Mouse (Mus musculus) heart, adult 2 months (tissue): ENCODE measurements around the gene Erc2. TPM values are rescaled to one million over a fixed set of nuclear protein-coding genes. Genes with fewer than 3 reads are reported as not detected.
A peak's percentile ranks its signal among the peaks of the same experiment; 100 is the strongest.

ENCODE experiments used
- DNase-seq, 2 experiments: peaks; one replicate each; pipeline ENCODE4 v3.0.0; 2021
- H3K27ac ChIP-seq: fragments of 200-600 bp; 2 replicates; pipeline ENCODE4 v1.8.1; 2022
- H3K27me3 ChIP-seq: fragments of 200-500 bp; 2 replicates; pipeline ENCODE4 v1.6.1; 2012; ENCODE audit warnings: mild to moderate bottlenecking, low read length, inconsistent platforms, mixed read lengths; ENCODE audit not compliant: control insufficient read depth, insufficient read depth
- H3K36me3 ChIP-seq: fragments of 200-500 bp; 2 replicates; pipeline ENCODE4 v1.6.1; 2012; ENCODE audit warnings: low read length, inconsistent platforms; ENCODE audit not compliant: control insufficient read depth, insufficient read depth
- H3K4me1 ChIP-seq: fragments of 200-500 bp; 2 replicates; pipeline ENCODE4 v1.6.1; 2011; ENCODE audit warnings: low read length; ENCODE audit not compliant: control insufficient read depth, insufficient read depth
- H3K4me3 ChIP-seq: fragments of 200-600 bp; 2 replicates; pipeline ENCODE4 v1.8.1; 2022
- H3K79me2 ChIP-seq: fragments of 200-500 bp; replicated peaks from 2 replicates; pipeline ENCODE4 v1.6.1; 2012; ENCODE audit warnings: mild to moderate bottlenecking, inconsistent platforms, low read length, moderate library complexity, mixed read lengths; ENCODE audit not compliant: control insufficient read depth, insufficient read depth
- H3K9ac ChIP-seq: fragments of 200-500 bp; 2 replicates; pipeline ENCODE4 v1.6.1; 2012; ENCODE audit warnings: low read depth, mild to moderate bottlenecking, control low read depth, inconsistent platforms, low read length, mixed read lengths
- CTCF ChIP-seq: fragments of 200-600 bp; IDR thresholded peaks from 2 replicates; pipeline ENCODE4 v1.8.1; 2022; ENCODE audit warnings: antibody characterized with exemption, mild to moderate bottlenecking, moderate library complexity
- EP300 ChIP-seq: fragments of 200-500 bp; IDR thresholded peaks from 2 replicates; pipeline ENCODE4 v1.6.1; 2011; ENCODE audit warnings: low read depth, low read length, control low read depth; ENCODE audit not compliant: insufficient read depth
- POLR2A ChIP-seq: fragments of 200-500 bp; IDR thresholded peaks from 2 replicates; pipeline ENCODE4 v1.6.1; 2011; ENCODE audit warnings: mild to moderate bottlenecking, low read depth, low read length, control low read depth; ENCODE audit not compliant: insufficient read depth
- WGBS: fragments of 180-500 bp; shearing (Covaris S2); methylation state at CpG from one replicate; pipeline ENCODE4 v1.1.7; 2018; 5-methylcytosine and 5-hydroxymethylcytosine counted together
- intact Hi-C: fragments of 180-260 bp; cut with DNase I; formaldehyde crosslinking; loops from one replicate; pipeline ENCODE4 v1.15.1; 2025
- polyA plus RNA-seq: library from polyadenylated mRNA; depleted of rRNA; stranded (reverse); fragments of >200 nt; gene quantifications from 2 replicates; pipeline ENCODE4 v1.2.3, GENCODE M21; 2012
- total RNA-seq, 2 experiments: library from RNA; stranded (reverse); gene quantifications; 2 replicates each; pipeline ENCODE4 v1.2.3; 2021

The Erc2 gene
- total and polyA plus RNA-seq, 3 experiments = 0.49 to 0.68 (median 0.64) TPM

DNA sequence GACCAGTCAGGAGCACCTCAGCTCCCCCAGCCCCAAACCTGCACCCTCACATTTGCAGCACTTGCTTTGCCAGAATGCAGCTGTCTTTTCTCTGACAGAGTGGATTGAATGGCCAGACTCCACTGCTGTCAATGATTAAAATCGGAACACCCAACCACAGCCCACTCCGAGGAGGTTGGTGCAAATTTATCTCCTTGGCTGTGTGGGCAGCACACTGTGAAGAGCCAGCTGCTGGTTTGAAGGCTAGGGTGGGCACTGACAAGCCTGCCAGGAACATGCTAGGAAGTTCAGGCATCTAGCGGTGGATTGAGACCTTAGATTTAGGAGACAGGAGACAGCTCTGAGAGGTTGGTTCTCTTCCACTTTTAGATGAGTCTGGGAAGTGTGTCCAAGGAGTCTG, 14.8 kb upstream of the Erc2 start:
- H3K27me3 ChIP-seq = no peaks in the 10 kb centered on the region
- 60% methylated on average over 3 of the region's 3 CpGs for WGBS
- H3K27ac ChIP-seq = no peak overlapping the region
- TF ChIP-seq EP300 (no peak), CTCF (no peak)
- no peaks in the 10 kb centered on the region for H3K36me3 ChIP-seq
- no peaks in the 10 kb centered on the region for H3K79me2 ChIP-seq
- H3K4me3 ChIP-seq = no peak overlapping the region
- H3K4me1 ChIP-seq = no peaks in the 10 kb centered on the region
- no peak overlapping the region for H3K9ac ChIP-seq
- intact Hi-C loops = no loop called here
- no peak for DNase-seq

DNA sequence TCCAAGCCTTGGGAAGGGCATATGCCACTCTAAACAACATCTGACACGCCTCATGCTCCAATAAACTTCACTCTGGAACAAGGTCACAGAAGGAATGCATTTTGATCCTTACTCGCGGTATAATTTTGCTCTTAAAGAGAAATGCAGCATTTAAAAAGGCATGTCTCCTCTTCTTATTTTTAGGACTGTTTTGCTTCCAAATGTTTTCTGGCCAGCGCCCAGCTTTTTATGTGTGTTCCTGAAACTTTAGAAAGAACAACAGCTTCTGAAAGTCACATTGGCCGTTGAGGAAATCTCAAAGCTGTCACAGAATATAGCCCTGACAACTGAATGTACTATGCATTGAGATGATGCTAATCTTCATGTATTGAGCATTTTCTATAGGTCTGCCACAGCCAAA, 8.5 kb upstream of the Erc2 start:
- TF ChIP-seq POLR2A (no peak), CTCF (no peak), EP300 (no peak)
- intact Hi-C loops = loop anchor here (5.0 kb wide), 1 partner anchor 124 kb away; no protein-coding TSS in a partner anchor
- Histone ChIP-seq H3K79me2 (no peaks in the 10 kb centered on the region), H3K4me3 (no peak overlapping the region), H3K27me3 (no peaks in the 10 kb centered on the region), H3K4me1 (no peaks in the 10 kb centered on the region; the same call in 1 of the 2 replicates), H3K9ac (no peak overlapping the region), H3K27ac (no peak overlapping the region), H3K36me3 (no peaks in the 10 kb centered on the region)
- no peak for DNase-seq
- 50% methylated on average over 5 of the region's 5 CpGs for WGBS

DNA sequence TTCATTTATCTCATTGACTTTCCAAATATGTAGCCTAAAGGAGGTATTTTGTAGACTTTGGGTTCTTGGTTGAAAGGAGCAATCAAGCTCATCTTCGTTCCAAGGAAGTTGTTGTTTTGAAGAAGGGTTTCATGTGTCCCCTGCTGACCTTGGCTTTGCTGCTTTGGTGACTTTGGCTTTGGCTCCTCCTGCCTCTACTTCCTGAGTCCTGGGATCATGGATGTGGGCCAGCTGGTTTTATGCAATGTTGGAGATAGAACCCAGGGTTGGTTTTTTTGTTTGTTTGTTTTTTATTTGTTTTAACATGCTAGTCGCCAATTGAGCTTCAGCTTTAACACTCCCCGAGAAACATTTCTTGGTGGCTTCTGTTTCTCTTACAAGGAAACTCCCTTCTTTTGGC, 4.9 kb upstream of the Erc2 start:
- DNase-seq = no peak
- Histone ChIP-seq H3K36me3 (no peaks in the 10 kb centered on the region), H3K27ac (no peak overlapping the region), H3K27me3 (no peaks in the 10 kb centered on the region; the same call in 1 of the 2 replicates), H3K4me3 (no peak overlapping the region), H3K4me1 (no peaks in the 10 kb centered on the region; the same call in 1 of the 2 replicates), H3K79me2 (no peaks in the 10 kb centered on the region), H3K9ac (no peak overlapping the region)
- intact Hi-C loops = no loop called here
- WGBS = 64% methylated on average over 3 of the region's 3 CpGs
- no peak for TF ChIP-seq POLR2A
- TF ChIP-seq CTCF = no peak
- TF ChIP-seq EP300 = no peak

DNA sequence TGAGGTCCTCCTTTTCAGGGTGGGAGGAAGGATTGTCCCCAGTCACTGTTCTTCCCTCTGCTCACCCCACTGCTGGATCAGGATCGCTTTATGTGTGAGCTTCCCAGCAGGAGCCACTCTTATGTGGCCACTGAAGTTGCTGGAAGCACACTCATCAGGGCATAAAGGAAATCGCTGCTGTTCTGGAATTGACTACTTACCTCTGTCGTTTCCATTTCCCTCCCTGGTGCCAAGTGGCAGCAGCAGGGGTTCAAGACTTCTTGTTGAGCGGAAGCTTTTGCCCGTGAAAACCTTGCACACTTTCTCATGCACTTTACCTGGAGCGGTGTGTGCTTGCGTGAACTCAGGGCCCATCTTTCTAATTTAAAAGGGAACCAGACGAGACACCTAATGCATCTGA, 652 bp upstream of the Erc2 start:
- no peak overlapping the region for H3K9ac ChIP-seq
- no peak overlapping the region for H3K4me3 ChIP-seq
- intact Hi-C loops = no loop called here
- no peak overlapping the region for H3K27ac ChIP-seq
- no peak for DNase-seq
- no peaks in the 10 kb centered on the region for H3K4me1 ChIP-seq
- H3K79me2 ChIP-seq = no peaks in the 10 kb centered on the region
- no peak for TF ChIP-seq POLR2A
- TF ChIP-seq CTCF = no peak
- TF ChIP-seq EP300 = no peak
- peaks cover 3% of the 10 kb centered on the region; the same call in 1 of the 2 replicates for H3K27me3 ChIP-seq
- WGBS = 50% methylated on average over 8 of the region's 8 CpGs
- H3K36me3 ChIP-seq = no peaks in the 10 kb centered on the region

DNA sequence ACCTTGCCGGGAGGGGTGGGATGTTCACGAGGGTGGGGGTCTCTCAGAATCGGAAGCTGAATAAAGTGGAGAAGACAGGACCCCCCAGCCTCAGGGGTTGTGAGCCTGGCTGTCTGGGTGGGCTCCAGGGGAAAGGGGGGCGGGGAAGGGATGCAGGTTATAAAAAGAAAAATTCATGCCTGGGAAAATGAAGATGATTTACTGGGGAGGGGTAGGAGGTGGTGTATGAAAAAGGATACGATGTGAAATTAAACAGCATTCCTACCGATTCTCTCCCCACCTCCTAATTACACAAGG, 643 bp downstream of the Erc2 start:
- Histone ChIP-seq H3K4me3 (peak overlapping the region; percentile 47; the same call in 1 of the 2 replicates), H3K4me1 (no peaks in the 10 kb centered on the region), H3K9ac (no peak overlapping the region), H3K36me3 (no peaks in the 10 kb centered on the region), H3K79me2 (no peaks in the 10 kb centered on the region), H3K27me3 (peaks cover 3% of the 10 kb centered on the region; the same call in 1 of the 2 replicates), H3K27ac (no peak overlapping the region)
- 3% methylated on average over 6 of the region's 6 CpGs for WGBS
- intact Hi-C loops = no loop called here
- no peak for TF ChIP-seq POLR2A
- no peak for TF ChIP-seq EP300
- TF ChIP-seq CTCF = no peak
- DNase-seq = no peak

DNA sequence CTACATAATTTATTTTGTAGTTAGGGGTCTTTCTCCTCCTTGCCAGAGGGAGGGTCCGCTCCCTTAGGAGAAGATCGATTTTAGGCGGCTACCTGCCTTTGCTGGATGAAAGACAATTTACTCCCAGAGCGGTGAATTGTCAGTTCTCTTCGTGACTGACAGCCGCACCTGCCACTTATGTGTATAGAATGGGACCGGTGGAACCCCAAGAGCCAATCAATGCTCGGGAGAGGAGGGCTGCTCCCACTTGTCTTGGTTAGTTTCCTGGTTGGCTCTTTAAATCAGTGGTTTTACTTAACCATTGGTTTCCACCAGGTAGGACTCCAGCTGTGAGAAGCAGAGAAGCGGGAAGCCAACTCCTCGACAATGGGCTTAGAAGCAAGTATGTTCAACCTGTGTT, 1.1 kb downstream of the Erc2 start:
- no peak overlapping the region; the same call in 1 of the 2 replicates for H3K4me3 ChIP-seq

More for the DNA sequence above, 1.1 kb downstream of the Erc2 start:
- no peaks in the 10 kb centered on the region for H3K4me1 ChIP-seq
- DNase-seq = peak in 1 of 2 experiments; percentile 20
- intact Hi-C loops = no loop called here
- TF ChIP-seq POLR2A = no peak
- 9% methylated on average over 10 of the region's 10 CpGs for WGBS
- H3K36me3 ChIP-seq = no peaks in the 10 kb centered on the region
- peaks cover 3% of the 10 kb centered on the region; the same call in 1 of the 2 replicates for H3K27me3 ChIP-seq
- no peaks in the 10 kb centered on the region for H3K79me2 ChIP-seq
- no peak overlapping the region for H3K9ac ChIP-seq
- no peak overlapping the region for H3K27ac ChIP-seq
